Mouse (Mus musculus) megakaryocyte, embryonic 14.5 days (primary cell): ENCODE measurements around the gene Cmah.

Experiments
- FLI1 ChIP-seq: IDR thresholded peaks from 2 replicates; pipeline ENCODE4 v1.6.1; 2012; ENCODE audit warnings: low read length, inconsistent platforms, mixed read lengths
- GATA1 ChIP-seq: IDR thresholded peaks from 3 replicates; pipeline ENCODE4 v1.6.1; 2012; ENCODE audit warnings: mixed read lengths, low read length, inconsistent platforms, borderline replicate concordance

DNA sequence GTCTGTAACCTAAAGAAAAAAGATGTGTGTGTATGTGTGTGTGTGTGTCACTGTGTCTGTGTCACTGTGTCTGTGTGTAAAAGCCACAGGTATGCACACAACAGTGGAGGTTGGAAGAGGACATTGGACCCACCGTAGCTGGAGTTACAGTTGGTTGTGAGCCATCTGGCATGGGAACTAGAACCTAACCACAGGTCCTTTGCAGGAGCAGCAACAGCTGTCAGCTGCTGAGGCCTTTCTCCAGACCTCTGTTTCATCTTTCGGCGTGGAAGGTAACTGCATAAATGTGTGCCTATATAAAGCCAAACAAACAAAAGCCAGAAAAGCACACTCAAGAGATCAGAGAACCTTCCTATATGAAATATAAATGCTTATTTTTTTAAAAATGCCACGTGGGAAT is 65.5 kb downstream of the Cmah start:
- TF ChIP-seq GATA1 (no peak), FLI1 (no peak)
